Mouse (Mus musculus) liver, adult 2 months (tissue): ENCODE measurements around the gene Npff.

Experiments used
- CTCF ChIP-seq: fragments of 200-500 bp; IDR thresholded peaks from 2 replicates; pipeline ENCODE4 v1.5.1; 2011; ENCODE audit warnings: low read depth, low read length, control low read depth
- POLR2A ChIP-seq: fragments of 200-500 bp; IDR thresholded peaks from 2 replicates; pipeline ENCODE4 v1.6.1; 2011; ENCODE audit warnings: low read length, control low read depth; ENCODE audit not compliant: insufficient read depth; ENCODE audit errors: extremely low read depth

DNA sequence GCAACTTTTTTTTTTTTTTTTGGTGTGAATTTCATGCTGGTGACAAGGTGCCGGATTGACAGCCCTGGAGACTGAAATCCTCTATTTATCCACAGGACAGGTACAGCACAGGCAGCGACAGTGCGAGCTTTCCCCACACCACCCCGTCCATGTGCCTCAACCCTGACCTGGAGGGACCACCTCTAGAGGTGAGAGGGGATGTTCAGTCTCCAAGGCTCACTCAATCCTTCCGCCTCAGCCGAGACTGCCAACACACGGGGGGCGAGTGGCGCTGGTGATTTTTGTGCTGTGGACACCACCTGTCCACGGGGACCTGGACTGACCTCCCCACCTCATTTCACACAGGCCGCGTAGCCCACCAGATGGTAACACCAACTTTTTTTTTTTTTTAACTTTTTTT is 38.9 kb downstream of the Npff start:
- TF ChIP-seq CTCF = no peak
- no peak for TF ChIP-seq POLR2A
